Mouse (Mus musculus) embryonic facial prominence, embryonic 14.5 days (tissue): Measurements from ENCODE around the gene Unc5b. TPM values are rescaled to one million over a fixed set of nuclear protein-coding genes. Genes with fewer than 3 reads are reported as not detected.

Experiments used
- ATAC-seq: fragments of 200-750 bp; cut with Nextera tagmentation; 2 replicates; pipeline ENCODE4 v1.8.0; 2017; ENCODE audit warnings: low read depth, moderate number of reproducible peaks, moderate TSS enrichment
- DNase-seq: peaks from one replicate; pipeline ENCODE4 v3.0.0-alpha.2; 2015; ENCODE audit warnings: low spot score
- H3K27ac ChIP-seq: fragments of 300-500 bp; sonication (generic); replicated peaks from 2 replicates; pipeline ENCODE4 v1.5.1; 2014; ENCODE audit warnings: low read depth, mild to moderate bottlenecking, low read length, moderate library complexity
- H3K27me3 ChIP-seq: fragments of 300-500 bp; sonication (generic); replicated peaks from 2 replicates; pipeline ENCODE4 v1.6.1; 2014; ENCODE audit warnings: low read length; ENCODE audit not compliant: control insufficient read depth, insufficient read depth
- H3K36me3 ChIP-seq: fragments of 300-500 bp; sonication (generic); 2 replicates; pipeline ENCODE4 v1.6.1; 2014; ENCODE audit warnings: low read length, mixed read lengths; ENCODE audit not compliant: control insufficient read depth, insufficient read depth
- H3K4me1 ChIP-seq: fragments of 300-500 bp; sonication (generic); 2 replicates; pipeline ENCODE4 v1.6.1; 2014; ENCODE audit warnings: antibody characterized with exemption, low read length; ENCODE audit not compliant: control insufficient read depth, insufficient read depth
- H3K4me2 ChIP-seq: fragments of 300-500 bp; sonication (generic); 2 replicates; pipeline ENCODE4 v1.6.1; 2014; ENCODE audit warnings: low read depth, mild to moderate bottlenecking, low read length, moderate library complexity, mixed read lengths
- H3K4me3 ChIP-seq: fragments of 300-500 bp; sonication (generic); 2 replicates; pipeline ENCODE4 v1.5.1; 2014; ENCODE audit warnings: low read depth, mild to moderate bottlenecking, low read length
- H3K9ac ChIP-seq: fragments of 300-500 bp; sonication (generic); 2 replicates; pipeline ENCODE4 v1.6.1; 2014; ENCODE audit warnings: low read depth, mild to moderate bottlenecking, low read length, moderate library complexity, mixed read lengths
- H3K9me3 ChIP-seq: fragments of 300-500 bp; sonication (generic); 2 replicates; pipeline ENCODE4 v1.6.1; 2016; ENCODE audit warnings: low read length; ENCODE audit not compliant: control insufficient read depth
- WGBS: fragments of 180-500 bp; shearing (Covaris S2); extraction: QIAGEN DNeasy Blood & Tissue Kit; methylation state at CpG from one replicate; pipeline ENCODE4 v1.1.7; 2014; 5-methylcytosine and 5-hydroxymethylcytosine counted together
- polyA plus RNA-seq: library from polyadenylated mRNA; unstranded; fragments of >200 nt; fragmentation: Nextera tagmentation; extraction: Ambion mirVana; gene quantifications from 2 replicates; pipeline ENCODE4 v1.2.1, GENCODE M21; 2014

Unc5b gene
- polyA plus RNA-seq, 1 experiment from 2014 or later = 6.6 TPM

DNA sequence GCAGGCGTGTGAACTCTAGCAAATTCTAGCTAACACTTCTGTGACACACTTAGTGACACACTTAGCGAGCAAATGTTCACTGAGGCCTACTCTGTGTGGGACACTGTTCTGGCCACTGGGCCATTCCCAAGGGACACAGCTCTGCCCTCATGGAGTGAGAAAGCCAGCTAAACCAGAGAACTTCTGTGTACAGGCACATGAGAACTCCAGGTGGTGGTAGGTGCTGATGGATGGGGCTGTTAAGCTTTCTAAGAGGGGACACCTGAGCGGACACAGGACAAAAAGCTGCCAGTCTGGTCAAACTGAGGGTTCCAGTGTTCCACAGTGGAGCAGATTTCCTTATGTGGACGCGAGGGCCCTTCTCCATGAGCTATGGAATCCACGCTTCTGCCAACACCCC is 13.5 kb downstream of the Unc5b start:
- no peaks in the 10 kb centered on the region for H3K36me3 ChIP-seq
- no peak overlapping the region for H3K4me3 ChIP-seq
- no peak for ATAC-seq
- no peaks in the 10 kb centered on the region for H3K9me3 ChIP-seq
- no peak overlapping the region for H3K9ac ChIP-seq
- H3K27ac ChIP-seq = no peak overlapping the region
- H3K4me2 ChIP-seq = no peak overlapping the region
- 87% methylated on average over 6 of the region's 6 CpGs for WGBS
- DNase-seq = no peak
- H3K4me1 ChIP-seq = peaks cover 50% of the 10 kb centered on the region
- no peaks in the 10 kb centered on the region for H3K27me3 ChIP-seq

DNA sequence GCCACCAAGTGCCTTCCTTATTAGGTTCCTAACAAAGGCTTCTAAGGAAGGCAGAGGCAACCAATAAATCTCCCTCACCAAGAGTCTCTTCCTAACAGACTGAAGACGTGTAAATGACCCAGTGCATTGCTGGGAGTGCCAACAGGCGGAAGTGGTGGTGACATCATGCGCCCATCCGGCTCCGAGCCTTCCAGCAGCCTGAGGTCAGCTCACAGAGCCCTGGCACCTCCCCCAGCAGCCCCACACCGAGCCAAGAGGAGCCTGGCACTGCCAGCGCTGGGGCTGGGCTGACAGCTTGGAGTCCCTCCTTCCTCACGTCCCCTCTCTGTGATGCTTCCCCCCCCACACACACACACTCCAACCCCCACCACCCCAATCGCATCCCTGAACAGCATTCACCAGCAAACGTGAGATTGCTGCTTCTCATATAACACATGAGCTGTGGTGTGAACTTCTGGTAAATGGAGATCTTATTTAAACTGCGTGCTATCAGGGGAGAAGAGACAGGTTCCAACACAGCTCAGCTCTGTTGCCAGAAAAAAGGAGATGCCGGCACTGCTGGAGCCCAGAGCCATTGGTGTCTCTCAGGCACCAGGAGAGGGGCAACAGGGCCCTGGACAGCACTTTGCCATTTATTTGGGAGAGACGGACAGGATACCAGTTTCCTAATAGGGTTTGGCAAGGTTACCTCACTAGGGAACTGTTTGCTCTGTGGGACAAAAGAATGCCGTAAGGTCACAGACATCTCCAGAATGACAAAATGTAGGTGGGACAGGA is 14.3 kb downstream of the Unc5b start:
- Histone ChIP-seq H3K27ac (0 out of 2 replicates have a peak overlapping the region, but pooled peaks have one; percentile 15), H3K4me3 (no peak overlapping the region), H3K36me3 (no peaks in the 10 kb centered on the region), H3K9me3 (no peaks in the 10 kb centered on the region), H3K4me1 (peaks cover 57% of the 10 kb centered on the region), H3K27me3 (no peaks in the 10 kb centered on the region), H3K9ac (0 out of 2 replicates have a peak overlapping the region, but pooled peaks have one; percentile 3), H3K4me2 (no peak overlapping the region)
- peak; percentile 41; the same call in 1 of the 2 replicates for ATAC-seq
- 30% methylated on average over 14 of the region's 14 CpGs for WGBS
- peak; percentile 52 for DNase-seq

DNA sequence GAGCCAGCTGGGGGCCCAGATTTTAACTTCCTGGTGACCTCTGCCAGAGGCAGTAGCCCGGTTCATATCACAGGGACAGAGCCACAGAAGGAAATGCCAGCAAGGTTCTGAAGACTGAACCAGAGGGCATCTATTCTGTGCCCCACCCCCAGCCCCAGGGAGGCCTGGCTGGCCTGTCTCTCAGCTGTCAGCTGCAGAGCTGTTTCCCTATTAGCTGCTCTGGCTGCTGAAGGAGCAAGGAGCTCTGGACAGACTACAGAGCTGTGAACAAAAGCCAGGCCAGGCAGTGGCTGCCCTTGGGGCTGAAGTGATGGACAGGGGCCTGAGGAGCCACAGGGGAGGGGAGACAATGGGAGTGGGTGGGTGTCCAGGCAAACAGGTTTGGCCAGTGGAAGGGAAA is 15.5 kb downstream of the Unc5b start:
- no peak for DNase-seq
- H3K9me3 ChIP-seq = no peaks in the 10 kb centered on the region
- peak overlapping the region; percentile 46 for H3K27ac ChIP-seq
- H3K4me3 ChIP-seq = no peak overlapping the region
- H3K27me3 ChIP-seq = no peaks in the 10 kb centered on the region
- peaks cover 67% of the 10 kb centered on the region for H3K4me1 ChIP-seq
- no peak overlapping the region for H3K4me2 ChIP-seq
- no peaks in the 10 kb centered on the region for H3K36me3 ChIP-seq
- H3K9ac ChIP-seq = no peak overlapping the region
- ATAC-seq = no peak; the same call in 1 of the 2 replicates
- 5% methylated on average over 1 of the region's 1 CpGs for WGBS

DNA sequence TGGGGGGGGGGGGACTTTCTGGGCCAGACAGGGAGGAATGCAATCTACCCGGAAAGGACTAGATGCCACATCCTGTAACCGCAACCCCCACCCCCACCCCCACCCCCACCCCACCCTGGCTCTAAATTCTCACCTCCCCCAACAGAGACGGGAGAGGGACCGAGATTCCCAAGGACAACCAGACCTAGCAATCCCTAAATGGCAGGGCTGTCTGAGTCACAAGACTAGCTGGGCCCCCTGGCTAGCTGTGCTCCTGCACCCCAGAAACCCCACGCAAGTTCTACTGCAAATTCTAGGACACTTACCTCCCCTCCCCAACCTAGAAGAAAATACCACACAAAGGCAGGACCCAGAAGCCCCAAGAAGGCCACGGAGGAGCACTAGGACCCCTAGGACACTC is 16.3 kb downstream of the Unc5b start:
- no peak for DNase-seq
- H3K9ac ChIP-seq = 0 out of 2 replicates have a peak overlapping the region, but pooled peaks have one; percentile 25
- H3K27me3 ChIP-seq = no peaks in the 10 kb centered on the region
- H3K27ac ChIP-seq = peak overlapping the region; percentile 46
- H3K9me3 ChIP-seq = no peaks in the 10 kb centered on the region
- H3K4me2 ChIP-seq = peak overlapping the region; percentile 20; the same call in 1 of the 2 replicates
- ATAC-seq = no peak
- no peaks in the 10 kb centered on the region for H3K36me3 ChIP-seq
- H3K4me1 ChIP-seq = peaks cover 67% of the 10 kb centered on the region
- no peak overlapping the region for H3K4me3 ChIP-seq
- WGBS = 35% methylated on average over 2 of the region's 6 CpGs

DNA sequence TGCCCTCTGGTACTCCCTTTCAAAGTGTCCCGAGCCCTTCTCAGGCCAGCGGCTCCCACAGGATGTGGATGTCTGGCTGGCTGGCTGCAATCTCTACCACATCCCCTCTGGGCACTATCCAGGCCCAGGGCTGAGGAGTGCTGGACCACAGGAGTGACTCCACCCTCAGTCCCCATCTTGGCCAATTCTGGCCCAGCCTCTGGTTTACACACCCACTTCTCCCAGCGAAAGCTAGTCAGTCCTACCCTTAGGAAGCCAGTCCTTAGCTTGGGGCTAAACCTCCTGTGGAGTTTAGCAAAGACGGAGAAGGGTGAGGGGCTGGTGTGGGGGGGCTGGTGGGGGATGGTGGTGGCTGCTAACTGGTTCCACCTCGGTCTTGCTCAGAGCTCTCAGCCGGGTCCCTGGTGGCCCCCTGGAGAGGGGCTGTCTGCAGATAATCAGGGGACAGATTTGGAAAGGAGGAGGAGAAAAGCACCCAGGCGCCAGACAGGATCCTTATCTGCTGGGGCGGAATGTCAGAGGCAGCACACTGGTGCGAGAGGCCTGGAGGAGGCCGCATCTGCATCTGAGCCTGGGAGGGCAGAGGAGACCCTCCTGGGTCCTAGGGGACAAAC is 16.8 kb downstream of the Unc5b start:
- Histone ChIP-seq H3K27me3 (no peaks in the 10 kb centered on the region), H3K4me3 (no peak overlapping the region), H3K9ac (0 out of 2 replicates have a peak overlapping the region, but pooled peaks have one; percentile 25), H3K9me3 (no peaks in the 10 kb centered on the region), H3K27ac (peak overlapping the region; percentile 46), H3K4me1 (peaks cover 67% of the 10 kb centered on the region), H3K36me3 (no peaks in the 10 kb centered on the region), H3K4me2 (peak overlapping the region; percentile 20; the same call in 1 of the 2 replicates)
- ATAC-seq (peak; percentile 31), DNase-seq (peak; percentile 66)
- WGBS = 13% methylated on average over 10 of the region's 10 CpGs

DNA sequence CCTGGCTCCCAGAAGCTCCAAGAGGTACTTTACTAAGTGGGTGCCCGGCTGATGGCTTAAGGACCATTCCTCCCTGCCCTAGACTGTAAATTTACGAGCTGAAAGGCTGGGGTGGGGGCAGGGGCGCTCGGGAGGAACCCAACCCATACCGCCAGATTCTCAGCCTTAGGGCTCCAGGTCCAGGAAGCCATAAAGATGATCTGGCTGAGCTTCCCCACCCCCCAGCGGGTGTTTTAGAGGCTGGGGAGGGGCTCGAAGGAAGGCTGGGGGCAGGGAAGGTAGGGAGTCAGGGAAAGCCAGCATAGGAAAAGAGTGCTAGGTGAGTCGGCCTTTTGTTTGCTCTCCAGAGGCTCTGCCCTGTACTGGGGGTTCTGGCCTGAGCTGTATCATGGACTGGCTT is 17.8 kb downstream of the Unc5b start:
- DNase-seq (no peak), ATAC-seq (no peak)
- peak overlapping the region; percentile 46; the same call in 1 of the 2 replicates for H3K27ac ChIP-seq
- no peaks in the 10 kb centered on the region for H3K36me3 ChIP-seq
- H3K4me3 ChIP-seq = no peak overlapping the region
- WGBS = 17% methylated on average over 8 of the region's 8 CpGs
- peaks cover 67% of the 10 kb centered on the region for H3K4me1 ChIP-seq
- no peaks in the 10 kb centered on the region for H3K27me3 ChIP-seq
- H3K4me2 ChIP-seq = no peak overlapping the region
- H3K9ac ChIP-seq = no peak overlapping the region
- no peaks in the 10 kb centered on the region for H3K9me3 ChIP-seq

DNA sequence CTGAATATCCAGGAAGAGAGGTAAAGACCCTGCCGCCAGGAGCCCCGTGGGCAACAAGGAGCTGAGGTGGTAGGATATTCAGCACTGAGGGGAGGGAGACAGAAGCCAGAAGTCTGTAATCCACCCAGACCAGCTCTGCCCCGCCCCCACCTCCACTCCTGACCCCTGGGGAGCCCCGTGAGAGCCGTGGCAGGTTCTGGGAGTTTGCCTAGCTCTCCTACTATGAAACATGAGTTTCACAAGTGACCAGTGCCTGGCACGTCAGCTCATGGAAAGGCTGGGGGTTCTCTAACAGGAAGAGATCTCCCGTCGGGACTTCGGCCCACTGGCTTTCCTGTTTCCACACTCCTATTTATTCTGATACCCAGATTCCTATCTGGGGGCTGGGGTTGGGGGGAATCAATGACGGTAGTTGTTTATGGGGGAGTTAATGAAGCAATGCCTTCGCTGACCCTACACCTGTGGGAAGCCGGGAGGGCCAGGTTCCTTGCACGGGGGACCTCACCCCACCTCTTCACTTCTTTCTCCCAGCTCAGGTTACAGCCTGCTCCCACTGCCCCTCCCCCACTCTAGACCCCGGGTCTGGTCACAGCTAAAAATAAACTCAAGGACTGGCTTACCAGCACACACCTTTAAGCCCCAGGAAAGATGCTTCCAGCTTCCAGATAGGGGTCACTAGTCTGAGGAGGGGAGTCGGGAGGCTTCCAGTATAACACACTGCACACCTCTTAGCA is 19.4 kb downstream of the Unc5b start:
- ATAC-seq = no peak
- no peak overlapping the region for H3K4me3 ChIP-seq
- no peak overlapping the region for H3K27ac ChIP-seq
- peaks cover 72% of the 10 kb centered on the region for H3K4me1 ChIP-seq
- no peaks in the 10 kb centered on the region for H3K9me3 ChIP-seq
- no peaks in the 10 kb centered on the region for H3K27me3 ChIP-seq
- 4% methylated on average over 15 of the region's 15 CpGs for WGBS
- peak; percentile 42 for DNase-seq
- H3K36me3 ChIP-seq = no peaks in the 10 kb centered on the region
- H3K4me2 ChIP-seq = peak overlapping the region; percentile 36
- no peak overlapping the region for H3K9ac ChIP-seq

DNA sequence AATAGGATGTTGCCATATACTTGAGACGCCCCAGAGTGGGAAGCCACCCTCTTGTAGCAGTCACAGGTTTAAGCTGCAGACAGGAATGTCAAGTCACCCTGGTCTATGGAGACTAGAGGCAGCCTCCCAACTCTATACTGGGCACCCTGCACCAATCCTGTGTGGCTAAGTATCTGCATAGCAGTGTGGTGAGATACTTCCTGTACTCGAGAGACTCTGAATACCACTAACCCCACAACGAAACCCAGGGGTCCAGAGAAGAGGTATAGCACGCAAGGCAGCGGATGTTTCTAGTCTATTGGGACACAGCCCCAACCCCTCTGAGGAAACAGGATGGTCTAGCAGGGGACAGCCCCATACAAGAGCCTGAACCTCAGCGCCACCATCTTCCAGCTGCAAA is 22.9 kb downstream of the Unc5b start:
- Histone ChIP-seq H3K4me1 (peaks cover 60% of the 10 kb centered on the region), H3K9ac (no peak overlapping the region), H3K27me3 (no peaks in the 10 kb centered on the region), H3K9me3 (no peaks in the 10 kb centered on the region), H3K4me3 (no peak overlapping the region), H3K27ac (peak overlapping the region; percentile 74), H3K4me2 (no peak overlapping the region), H3K36me3 (no peaks in the 10 kb centered on the region)
- ATAC-seq (no peak), DNase-seq (no peak)
- WGBS = 58% methylated on average over 6 of the region's 6 CpGs
